Mouse (Mus musculus) left cerebral cortex, adult 8-10 months (tissue): ENCODE data around the gene Nr3c2. TPM values are rescaled to one million over a fixed set of nuclear protein-coding genes. Genes with fewer than 3 reads are reported as not detected.

Source experiments
- DNase-seq, 2 experiments: peaks; one replicate each; pipeline ENCODE4 v3.0.0; 2022; ENCODE audit warnings: low spot score in 2 of 2
- total RNA-seq, 4 experiments: library from RNA; stranded (reverse); gene quantifications; 2 replicates each; pipeline ENCODE4 v1.2.4; 2022

Nr3c2 gene
- total RNA-seq, 4 experiments from 2014 or later = 45.4 to 50.5 (median 47.9) TPM

DNA sequence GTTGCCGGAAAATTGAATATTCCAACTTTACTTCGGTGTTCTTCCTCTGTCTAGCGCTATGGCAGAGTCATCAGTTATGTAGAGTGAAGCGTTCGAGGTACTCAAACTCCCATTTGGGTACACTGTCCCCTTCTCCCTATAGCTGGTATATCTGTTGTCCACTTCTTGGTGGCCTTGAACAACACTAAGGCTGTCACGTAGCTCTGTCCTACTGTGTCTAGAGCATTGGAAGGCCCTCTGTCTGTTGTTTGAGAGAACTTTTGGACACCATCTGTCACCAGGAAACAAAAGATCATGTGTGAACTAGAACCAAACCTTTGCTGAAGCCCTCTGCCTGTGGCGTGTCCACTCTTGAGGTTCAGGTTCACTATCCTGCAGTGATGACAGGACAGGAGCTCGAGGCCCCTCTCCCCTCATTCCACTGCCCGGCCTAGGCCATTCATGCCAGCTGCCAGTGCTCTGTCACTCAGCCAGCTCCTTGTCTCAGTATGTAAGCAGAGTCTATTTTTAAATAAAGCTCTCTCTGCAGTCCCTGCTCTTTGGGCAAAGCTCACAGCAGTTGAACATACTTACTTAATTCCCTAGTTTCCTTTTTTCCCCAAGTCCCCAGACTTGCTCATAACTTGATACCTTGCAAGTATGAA is 72.6 kb downstream of the Nr3c2 start:
- DNase-seq = no peak

DNA sequence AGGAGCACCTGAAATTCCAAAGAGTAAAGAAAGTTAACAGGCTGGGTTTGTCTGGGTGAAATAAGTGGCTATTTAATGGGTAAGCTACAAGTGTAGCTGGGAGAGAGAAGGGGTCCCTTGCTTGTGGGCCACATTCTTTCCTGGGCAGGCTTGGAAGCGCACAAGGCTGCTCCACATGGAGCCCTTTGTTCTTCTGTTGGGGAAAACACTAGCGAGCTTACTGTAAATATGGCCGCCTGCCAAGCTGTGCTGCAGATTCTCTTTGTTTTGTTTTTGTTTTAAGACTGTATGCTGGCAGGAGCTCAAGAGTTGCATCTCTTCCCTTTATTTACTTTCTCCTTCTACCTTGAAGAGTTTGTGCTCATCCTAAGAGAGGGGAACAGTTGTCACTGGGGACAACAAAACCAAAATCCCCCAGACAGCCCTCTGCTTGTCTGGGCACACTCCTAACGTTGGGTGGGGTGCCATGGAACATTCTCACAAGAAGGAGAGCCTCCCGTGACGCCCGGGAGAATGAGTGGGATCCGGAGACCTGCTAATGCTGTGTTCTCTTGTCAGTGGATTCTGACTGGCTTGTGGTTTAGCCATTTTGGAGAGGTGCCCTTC is 73.8 kb downstream of the Nr3c2 start:
- DNase-seq = no peak

DNA sequence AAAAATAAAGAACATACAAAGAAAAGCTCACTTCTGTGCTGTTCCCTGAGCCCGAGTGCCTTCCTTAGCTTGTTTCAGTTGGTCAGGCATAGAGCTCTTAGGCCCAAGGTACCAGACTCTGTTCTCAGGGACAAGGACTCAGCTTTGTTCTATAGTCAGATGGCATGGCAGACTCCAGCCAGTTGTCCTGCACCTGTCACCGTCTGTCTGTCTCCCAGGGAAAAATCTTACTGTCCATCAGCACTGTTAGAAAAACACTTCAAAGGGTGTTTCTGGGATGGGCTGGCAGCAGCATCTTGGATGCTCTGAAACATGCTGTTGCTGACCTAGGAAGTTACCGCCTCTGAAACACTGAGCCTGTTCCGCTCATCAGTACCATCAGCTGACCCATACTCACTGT is 78.7 kb downstream of the Nr3c2 start:
- no peak for DNase-seq

DNA sequence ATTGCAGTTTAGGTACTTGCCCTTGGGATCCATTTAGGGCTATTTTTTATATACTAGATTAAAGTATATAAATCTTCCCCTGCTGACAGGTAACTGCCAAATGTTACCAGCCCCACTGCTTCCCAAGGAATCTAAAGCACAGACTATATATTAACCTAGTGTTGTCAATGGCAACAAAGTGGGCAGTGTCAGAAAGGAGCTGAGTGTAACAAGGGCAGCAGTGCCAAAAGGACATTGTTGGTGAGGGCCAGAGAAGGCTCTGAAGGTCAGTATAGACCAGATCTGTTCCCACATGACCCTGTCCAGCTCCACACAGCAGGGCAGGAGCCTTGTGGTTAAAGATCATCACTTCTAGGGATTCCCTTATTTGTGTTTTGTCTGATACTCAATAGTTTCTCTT is 84.8 kb downstream of the Nr3c2 start:
- DNase-seq = no peak

DNA sequence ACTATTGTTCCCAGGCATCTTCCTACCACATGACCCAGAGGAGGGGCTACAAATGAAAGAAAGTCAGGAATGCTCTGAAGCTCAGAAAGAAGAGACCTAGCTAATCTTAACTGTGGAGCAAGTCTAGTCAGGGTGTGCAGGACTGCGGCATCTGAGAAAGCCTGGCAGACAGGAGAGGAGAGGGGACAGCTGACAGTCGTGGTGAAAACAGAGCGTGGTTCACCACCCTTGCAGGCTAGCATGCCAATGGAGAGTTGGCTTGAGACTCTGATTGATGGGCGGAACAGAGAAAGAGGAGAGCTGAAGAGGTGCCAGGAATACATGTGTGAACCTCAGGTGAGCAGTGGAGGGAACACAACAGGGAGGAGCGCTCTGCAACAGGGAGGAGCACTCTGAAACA is 85.6 kb downstream of the Nr3c2 start:
- no peak for DNase-seq

DNA sequence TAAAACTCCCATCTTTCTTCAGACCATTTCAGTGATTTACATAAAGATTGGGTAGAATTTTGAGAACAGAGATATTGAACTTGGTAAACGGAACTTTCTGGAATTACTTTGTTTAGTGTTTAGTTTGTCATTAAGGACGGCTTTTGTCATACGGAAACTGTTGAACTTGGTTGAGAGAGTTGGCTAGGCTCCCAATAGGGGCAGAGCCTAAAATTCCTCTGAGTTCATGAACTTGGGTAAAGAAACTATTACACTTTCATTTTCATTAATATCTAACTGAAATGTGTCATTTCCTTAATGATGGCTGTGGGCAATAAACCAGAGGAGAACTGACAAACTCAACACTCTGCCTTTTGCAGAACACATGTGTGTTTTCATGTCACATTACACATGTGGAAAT is 88.6 kb downstream of the Nr3c2 start:
- no peak for DNase-seq

DNA sequence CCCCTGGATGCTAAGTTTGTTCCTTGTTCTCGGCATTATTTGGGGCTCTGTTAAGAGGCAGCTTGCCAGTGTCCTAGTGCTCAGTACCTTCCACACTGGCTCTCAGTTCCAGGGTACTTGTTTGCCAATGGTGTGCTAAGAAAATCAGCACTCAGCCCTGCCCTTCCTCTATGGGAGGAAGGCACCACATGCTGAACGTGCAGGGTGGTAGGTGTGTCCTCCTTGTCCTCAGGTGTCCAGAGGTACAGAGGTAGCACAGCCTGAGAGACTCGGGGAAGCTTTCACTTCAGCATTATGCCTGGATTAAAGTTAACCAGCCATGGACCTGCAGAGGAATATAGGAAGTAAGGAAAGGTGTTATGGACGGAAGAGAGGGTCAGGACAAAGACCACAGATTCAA is 99.0 kb downstream of the Nr3c2 start:
- DNase-seq = no peak

DNA sequence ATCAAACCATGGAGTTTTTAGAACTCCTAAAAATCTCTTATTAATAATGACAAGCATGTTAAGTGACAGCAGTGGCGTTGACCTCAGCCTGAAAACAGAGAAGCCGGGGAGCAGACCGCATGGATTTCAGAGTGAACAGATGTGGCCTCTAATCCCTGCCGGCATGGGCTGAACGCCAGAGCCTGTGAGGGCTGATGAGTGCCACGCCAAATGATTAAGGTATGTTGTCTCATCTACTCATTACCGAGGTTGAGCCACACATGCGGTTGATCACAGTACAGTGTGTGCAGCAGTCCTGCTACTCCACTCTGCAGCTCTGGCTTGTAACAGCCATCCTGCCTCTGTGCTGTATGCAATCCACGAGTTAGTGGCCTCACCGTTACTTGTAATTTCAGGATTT is 110.2 kb downstream of the Nr3c2 start:
- DNase-seq = no peak

DNA sequence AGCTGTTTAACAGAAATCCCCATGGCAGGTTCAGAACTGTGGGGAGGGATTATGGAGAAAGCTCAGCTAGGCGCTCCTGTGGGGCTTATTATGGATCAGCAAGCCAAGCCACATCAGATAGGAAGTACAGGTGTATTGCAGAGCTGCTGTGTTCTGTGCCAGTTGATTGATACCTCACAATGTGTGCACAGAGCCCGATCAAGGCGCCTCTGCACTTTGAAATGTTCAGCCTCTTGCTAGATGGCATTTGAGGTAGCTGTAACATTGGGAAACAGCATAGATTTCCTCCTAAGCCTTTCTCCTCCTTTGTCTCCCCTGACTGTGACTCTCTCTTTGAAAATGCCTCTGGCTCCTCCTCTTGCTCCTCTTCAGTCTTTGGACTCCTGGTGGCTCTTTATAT is 112.7 kb downstream of the Nr3c2 start:
- no peak for DNase-seq

DNA sequence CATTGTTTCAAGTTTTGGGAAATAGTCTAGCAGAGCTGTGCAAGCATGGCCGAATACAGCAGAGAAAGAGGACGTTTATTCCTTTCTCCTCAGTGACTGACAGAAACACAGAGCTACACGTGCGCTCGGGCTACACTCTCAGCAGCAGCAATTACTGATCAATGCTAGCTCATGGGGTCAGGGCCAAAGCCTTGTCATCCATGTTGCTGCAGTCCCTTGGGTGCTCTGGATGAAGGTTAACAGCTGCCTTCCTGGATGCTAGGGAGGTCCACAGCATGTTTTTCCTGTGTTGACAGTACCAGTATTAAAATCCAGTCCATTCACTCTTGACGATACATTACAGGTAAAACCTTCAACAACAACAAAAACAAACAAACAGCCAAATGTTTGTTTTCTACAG is 113.4 kb downstream of the Nr3c2 start:
- no peak for DNase-seq

DNA sequence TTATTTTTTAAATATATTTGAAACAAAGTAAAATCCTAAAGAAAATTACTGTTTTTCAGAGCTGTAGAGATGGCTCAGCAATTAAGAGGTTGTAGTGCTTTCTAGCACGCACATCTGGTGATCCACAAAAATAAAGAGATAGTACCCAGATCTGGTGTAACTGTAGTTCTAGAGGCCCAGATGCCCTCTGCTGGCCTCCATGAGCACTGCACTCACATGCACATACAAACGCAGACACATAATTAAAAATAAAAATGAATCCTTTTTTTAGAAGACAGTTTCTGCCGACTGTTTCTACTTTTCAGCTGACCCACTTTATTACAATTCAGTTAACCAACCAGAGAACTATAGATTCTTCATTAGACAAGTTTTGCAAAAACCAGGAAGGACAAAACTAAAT is 117.5 kb downstream of the Nr3c2 start:
- no peak for DNase-seq

DNA sequence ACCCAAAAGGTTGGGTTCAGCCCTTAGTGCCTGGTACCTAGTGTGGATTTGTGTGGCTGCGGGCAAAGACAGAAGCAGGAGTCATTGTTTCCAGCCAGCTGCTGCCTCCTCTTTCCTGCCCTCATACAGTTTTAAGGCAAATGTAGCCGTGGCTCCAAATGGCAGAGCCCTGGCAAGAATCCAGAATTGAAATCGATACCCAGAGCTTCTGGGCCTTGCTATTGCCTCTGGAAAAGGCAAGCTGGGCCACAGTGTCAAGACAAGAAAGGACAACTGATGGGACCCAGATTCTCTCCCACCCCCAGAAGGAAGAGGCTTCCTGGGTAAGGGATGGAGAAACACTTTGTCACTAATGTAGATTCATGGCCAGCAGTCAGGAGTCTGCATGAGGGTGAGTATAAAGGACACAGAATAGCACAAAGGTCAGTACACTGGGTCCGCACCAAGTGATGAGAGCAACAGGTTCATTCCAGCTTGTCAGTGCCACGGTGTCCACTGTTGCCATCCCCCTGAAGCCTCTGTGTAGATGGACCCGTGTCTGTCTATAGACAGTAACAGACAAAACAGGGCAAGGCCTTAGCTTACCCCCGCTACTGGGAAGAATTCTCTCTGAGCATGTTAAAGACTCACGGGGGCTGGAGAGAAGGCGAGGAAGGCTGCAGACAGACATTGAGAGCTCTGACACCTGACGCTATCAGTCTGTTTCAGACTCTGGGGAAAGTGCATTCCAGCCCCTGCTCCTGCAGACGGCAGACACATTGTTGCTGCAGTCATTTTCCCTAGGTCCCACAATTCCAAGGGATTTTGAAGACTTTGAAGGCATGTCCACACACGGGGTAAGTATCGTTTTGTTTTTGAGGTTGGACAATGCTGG is 124.8 kb downstream of the Nr3c2 start:
- no peak for DNase-seq

DNA sequence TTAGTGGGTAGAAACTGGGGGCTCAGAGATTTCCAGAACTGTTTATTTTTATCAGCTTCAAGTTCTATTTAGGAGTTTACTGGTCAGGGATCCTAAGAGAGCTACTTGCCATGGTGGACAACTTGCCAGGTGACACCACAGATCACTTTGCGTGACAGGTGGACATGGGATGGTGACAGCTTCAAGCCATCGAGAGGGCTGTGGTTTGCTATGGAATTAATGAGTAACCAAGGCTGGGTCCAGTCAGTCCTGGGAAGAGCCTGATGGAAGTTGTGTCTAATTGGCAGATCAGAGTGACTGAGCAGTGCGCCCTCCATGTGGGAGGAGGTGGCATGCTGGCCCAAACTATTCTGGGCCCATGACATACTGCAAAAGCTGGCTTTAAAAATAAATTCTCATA is 132.0 kb downstream of the Nr3c2 start:
- DNase-seq = no peak

DNA sequence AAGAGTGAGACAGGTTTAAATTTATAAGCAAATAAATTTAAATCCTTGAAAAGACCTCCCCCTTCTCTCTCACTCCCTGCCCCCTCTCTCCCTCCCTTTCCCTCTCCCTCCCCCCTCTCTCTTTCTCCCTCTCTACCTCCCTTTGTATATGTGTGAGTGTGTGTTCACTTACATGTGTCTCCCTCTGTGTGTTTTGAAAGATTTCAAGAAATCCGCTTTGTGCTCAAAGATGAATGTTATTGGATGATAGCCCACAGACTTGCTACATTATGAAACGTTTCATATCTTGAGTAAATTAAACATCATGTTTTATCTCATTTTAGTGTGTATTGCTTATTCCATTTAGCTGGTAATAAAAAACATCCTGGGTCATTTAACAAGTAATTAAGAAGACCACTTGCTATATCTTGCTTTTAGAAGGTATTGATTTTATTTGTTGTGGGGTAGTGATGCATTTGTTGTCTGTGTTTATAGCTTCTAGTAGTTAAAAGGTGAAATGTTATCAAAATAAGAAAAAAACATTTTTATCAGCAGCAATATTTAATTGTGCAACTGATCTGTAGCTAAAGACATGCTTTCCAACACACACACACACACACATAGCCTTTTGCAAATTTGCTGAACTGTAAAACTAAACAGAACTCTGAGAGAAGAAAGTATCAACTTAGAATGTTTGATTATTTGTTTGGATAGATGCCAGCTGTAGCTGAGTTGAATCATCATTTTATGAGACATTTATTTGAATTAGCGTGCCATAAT is 134.6 kb downstream of the Nr3c2 start:
- DNase-seq = no peak

DNA sequence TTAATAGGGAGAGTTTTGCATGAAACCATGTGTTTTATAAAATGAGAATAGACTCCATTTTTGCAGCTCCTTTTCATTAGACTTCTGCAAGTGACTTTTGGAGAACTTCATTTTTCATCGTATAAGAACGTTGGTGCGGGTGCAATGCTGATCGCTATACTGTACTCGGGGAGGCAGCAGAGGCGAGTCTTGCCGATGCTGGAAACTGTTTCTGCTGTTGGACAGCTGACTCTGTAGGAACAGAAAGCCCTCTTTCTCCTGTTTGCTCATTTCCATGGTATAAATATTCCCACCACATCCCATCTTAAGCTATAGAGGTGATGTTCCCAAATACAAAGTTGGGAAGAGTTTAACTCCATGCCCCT is 135.2 kb downstream of the Nr3c2 start:
- DNase-seq = no peak

DNA sequence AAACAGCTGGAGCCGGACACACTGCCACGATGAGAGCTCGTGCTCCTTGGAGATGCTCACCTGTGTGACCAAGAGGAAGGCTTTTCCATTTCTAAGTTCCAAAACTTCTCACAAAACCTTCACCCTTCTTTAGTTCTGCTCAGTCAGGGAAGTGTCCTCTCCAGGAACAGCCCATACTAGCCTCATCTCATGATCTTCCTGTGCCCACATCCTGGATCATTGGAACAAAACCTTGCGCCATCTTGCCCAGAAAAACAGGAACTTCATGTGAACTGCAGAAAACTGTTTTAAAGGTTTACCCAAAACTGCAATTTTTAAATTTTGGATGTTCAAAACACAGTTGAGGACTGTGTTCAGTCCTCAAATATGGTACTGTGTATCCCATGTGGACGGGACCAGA is 142.0 kb downstream of the Nr3c2 start:
- DNase-seq = no peak

DNA sequence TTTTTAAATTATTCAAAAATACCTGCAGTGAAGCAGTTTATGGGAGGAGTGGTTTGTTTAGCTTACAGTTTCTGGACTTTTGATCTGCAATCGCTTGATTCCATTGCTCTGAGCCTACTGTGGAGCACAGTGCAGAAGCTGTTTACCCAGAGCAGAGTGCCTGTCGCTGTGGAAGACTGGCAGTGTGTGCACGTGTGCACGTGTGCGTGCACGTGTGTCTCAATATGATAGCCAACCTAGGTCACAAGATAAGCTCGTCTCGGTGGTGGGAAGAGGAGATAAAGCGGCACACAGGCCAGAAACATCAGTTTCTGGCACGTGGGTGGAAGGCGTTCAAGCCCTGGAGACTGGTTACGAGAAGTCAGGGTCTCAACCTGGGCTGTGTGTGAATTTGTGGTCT is 145.6 kb downstream of the Nr3c2 start:
- DNase-seq = no peak

DNA sequence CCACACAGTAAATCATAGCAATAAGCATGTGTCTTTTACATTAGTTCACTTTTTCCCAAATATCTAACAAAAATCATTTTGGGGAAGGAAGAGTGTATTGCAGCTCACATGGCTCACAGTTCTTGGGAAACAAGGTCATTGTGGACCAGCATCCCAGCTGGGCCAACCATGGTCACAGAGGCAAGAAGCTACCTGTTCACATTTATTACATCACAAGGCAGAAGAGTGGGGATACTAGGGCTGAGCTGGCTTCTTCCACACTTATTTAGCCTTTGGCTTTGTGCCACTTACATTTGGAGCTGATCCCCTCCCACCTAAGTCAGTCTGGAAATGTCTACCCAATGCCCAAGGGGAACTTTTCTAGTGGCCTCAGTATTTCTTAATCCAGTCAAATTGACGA is 146.5 kb downstream of the Nr3c2 start:
- DNase-seq = no peak

DNA sequence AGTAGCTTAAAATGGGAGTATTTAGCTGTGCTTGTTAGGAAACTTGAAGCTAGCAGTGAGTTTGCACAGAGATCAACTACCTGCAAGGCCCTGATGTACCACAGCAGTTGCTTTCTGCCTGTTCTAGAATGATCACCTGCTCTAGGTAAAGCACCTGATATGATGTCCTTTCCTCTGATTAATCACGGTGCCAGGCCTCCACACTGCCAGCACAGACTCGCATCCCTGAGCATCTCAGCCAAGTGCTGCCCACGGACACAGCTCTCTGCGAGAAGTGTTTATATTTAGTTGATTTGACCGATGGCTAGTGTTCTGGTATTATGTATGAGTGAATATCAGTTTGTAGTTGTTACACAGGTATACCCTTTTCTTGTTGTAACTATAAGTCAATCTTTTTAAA is 147.0 kb downstream of the Nr3c2 start:
- DNase-seq = peak in 1 of 2 experiments; percentile 15

DNA sequence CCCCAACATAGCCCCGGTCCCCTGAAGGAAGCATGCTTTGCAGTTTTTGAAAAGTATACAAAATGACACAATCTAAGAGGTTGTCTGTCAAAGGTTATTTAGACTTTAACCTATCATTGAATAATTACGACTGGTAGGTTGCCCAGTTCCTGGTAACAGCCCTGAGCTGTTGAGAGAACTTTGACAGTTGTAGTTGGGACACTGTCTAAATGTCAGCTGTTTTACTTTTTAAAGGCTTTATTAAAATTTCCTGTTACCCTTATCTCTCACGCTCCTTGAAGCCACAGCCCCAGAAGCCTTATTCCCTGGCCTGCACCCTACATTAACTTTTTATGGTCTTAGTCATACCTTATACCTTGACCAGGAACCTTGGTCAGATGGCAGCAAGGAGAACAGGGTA is 147.5 kb downstream of the Nr3c2 start:
- DNase-seq = no peak

DNA sequence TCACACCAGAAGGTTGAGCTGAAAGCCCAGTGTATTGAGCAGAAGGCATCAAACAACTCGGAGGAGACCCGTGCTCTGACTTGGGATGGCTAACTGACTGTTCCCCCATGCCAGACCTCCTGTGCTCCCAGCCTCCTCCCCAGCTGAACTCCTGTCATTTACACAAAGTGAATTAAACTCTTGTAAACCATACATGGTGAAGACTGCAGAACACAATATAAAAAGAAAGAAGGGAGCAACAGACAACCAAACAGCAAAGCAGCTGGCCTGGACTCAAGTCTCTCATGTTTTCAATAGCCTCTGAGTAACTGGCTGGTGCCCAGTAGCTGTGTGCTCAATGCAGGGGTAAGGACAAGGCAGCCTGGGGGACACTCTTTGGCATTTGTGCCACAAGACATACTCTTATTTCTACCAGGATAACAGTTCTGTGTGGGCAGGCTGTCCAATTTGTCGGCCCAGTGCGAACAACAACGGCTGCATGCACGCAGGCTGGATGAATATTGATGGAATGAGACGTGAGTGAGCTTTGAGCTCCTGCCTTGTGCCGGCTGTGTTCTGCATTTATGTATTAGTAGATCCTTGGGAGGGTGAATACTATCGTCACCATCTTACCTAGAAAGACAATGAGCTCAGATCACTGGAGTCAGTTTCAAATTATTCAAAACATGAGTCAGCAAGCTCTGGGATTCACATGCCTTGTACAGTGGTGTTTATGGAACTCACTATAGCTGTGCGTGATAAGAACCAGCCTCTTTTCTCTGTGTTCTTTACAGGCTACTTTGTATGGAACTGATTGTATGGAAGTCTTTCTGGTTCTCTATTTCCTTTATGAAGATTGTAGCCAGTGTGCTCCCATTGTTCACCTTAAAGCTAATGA is 152.4 kb downstream of the Nr3c2 start:
- no peak for DNase-seq
